Mouse (Mus musculus) heart, embryonic 13.5 days (tissue): ENCODE measurements around the gene Oosp1. TPM values are rescaled to one million over a fixed set of nuclear protein-coding genes. Genes with fewer than 3 reads are reported as not detected.

Source experiments
- ATAC-seq: fragments of 200-750 bp; cut with Nextera tagmentation; 2 replicates; pipeline ENCODE4 v1.8.0; 2017; ENCODE audit warnings: moderate TSS enrichment; ENCODE audit not compliant: insufficient number of reproducible peaks, low FRiP score, low TSS enrichment; ENCODE audit errors: extremely low read depth
- H3K27ac ChIP-seq: fragments of 300-500 bp; sonication (generic); replicated peaks from 2 replicates; pipeline ENCODE4 v1.5.1; 2015; ENCODE audit warnings: moderate library complexity, mild to moderate bottlenecking, inconsistent platforms
- H3K27me3 ChIP-seq: fragments of 300-500 bp; sonication (generic); replicated peaks from 2 replicates; pipeline ENCODE4 v1.6.1; 2015; ENCODE audit warnings: mild to moderate bottlenecking, inconsistent platforms
- H3K36me3 ChIP-seq: fragments of 300-500 bp; sonication (generic); 2 replicates; pipeline ENCODE4 v1.6.1; 2015; ENCODE audit warnings: mild to moderate bottlenecking, inconsistent platforms
- H3K4me1 ChIP-seq: fragments of 300-500 bp; sonication (generic); 2 replicates; pipeline ENCODE4 v1.6.1; 2015; ENCODE audit warnings: inconsistent platforms
- H3K4me2 ChIP-seq: fragments of 300-500 bp; sonication (generic); 2 replicates; pipeline ENCODE4 v1.6.1; 2015; ENCODE audit warnings: inconsistent platforms, mild to moderate bottlenecking, moderate library complexity
- H3K4me3 ChIP-seq: fragments of 300-500 bp; sonication (generic); 2 replicates; pipeline ENCODE4 v1.5.1; 2015; ENCODE audit warnings: moderate library complexity, mild to moderate bottlenecking, inconsistent platforms
- H3K9ac ChIP-seq: fragments of 300-500 bp; sonication (generic); 2 replicates; pipeline ENCODE4 v1.6.1; 2015; ENCODE audit warnings: inconsistent platforms, mild to moderate bottlenecking, moderate library complexity
- H3K9me3 ChIP-seq: fragments of 300-500 bp; sonication (generic); 2 replicates; pipeline ENCODE4 v1.6.1; 2016; ENCODE audit warnings: inconsistent platforms
- WGBS: fragments of 180-500 bp; shearing (Covaris S2); methylation state at CpG from one replicate; pipeline ENCODE4 v1.1.7; 2015; ENCODE audit warnings: mixed read lengths; 5-methylcytosine and 5-hydroxymethylcytosine counted together
- polyA plus RNA-seq: library from polyadenylated mRNA; unstranded; fragments of >200 nt; fragmentation: Nextera tagmentation; extraction: Ambion mirVana; gene quantifications from 2 replicates; pipeline ENCODE4 v1.2.1, GENCODE M21; 2015

Gene Oosp1
- polyA plus RNA-seq: not detected in 2 replicates

DNA sequence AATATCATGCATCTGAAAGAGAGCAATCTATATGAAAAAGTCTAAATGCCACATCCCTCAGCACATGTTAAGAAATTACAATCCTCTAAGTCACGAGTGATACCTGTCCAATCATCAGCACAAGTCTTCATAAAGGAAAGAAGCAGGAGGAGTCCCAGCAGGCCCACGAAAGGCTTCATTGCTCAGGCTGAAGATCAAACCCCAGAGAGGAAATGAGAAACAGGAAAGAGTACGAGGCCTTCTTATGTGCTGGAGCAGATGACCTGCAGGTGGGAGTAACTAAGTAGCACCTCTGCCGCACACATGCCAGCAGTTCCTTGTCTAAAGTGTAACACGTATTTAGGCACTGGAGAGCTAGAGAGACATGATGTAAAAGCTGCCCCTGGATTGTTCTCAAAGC is at the start of gene Oosp1:
Gene Oosp1 (minus strand): TSS at position 312 of the 400 bp plus-strand sequence.
- H3K4me1 ChIP-seq: no peaks in the 10 kb centered on the region
- H3K36me3 ChIP-seq: no peaks in the 10 kb centered on the region
- no peak for ATAC-seq
- H3K9ac ChIP-seq: no peak within 1 kb of the TSS
- no peak within 1 kb of the TSS for H3K4me2 ChIP-seq
- H3K9me3 ChIP-seq: no peaks in the 10 kb centered on the region
- no peak within 1 kb of the TSS for H3K4me3 ChIP-seq
- WGBS: 64% methylated on average over 5 of the region's 5 CpGs
- H3K27me3 ChIP-seq: no peaks in the 10 kb centered on the region
- H3K27ac ChIP-seq: no peak within 1 kb of the TSS

DNA sequence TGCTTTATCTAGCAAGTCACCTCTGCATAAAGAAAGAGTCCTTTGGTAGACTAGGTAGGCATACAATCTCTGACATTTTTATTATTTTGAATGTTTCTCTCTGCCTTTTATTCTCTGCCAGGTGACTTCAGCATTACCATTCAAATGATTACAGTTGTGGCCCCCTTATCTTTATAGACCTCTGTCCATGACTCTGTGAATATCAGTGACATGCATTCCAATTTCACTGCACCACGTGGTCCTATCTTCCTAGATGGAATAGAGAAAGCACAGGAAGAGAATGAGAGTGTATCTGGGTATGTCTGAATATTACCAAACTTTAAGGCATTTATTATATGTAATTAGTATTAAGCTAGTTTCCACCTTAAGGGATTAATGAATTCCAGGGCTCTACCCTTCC is 45.5 kb upstream of the Oosp1 start:
- no peaks in the 10 kb centered on the region for H3K4me1 ChIP-seq
- H3K27ac ChIP-seq: no peak overlapping the region
- no peak overlapping the region for H3K9ac ChIP-seq
- no peaks in the 10 kb centered on the region for H3K36me3 ChIP-seq
- 36% methylated on average over 1 of the region's 1 CpGs for WGBS
- ATAC-seq: no peak
- no peak overlapping the region for H3K4me3 ChIP-seq
- no peaks in the 10 kb centered on the region for H3K27me3 ChIP-seq
- H3K9me3 ChIP-seq: no peaks in the 10 kb centered on the region
- H3K4me2 ChIP-seq: no peak overlapping the region

DNA sequence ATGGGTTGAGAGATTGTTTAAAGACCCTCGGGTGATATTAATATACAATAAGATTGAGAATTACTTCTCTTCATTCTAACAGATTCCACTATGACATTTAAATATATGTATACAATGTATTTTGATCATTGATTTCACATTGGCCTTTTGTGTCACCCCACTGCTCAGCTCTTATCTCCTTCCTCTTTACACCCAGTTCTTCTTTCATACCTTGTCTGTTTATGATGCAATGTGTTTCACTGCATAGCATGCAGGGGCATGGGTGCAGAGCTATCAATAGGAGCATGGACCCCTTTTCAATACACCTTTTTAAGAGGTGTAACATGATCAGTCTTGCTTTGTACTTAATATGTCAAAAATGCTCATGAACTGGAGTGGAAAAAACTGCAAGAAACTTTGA is 39.3 kb upstream of the Oosp1 start:
- H3K4me3 ChIP-seq: no peak overlapping the region
- no peaks in the 10 kb centered on the region for H3K36me3 ChIP-seq
- no peak for ATAC-seq
- H3K4me1 ChIP-seq: no peaks in the 10 kb centered on the region
- H3K9me3 ChIP-seq: no peaks in the 10 kb centered on the region
- 68% methylated on average over 1 of the region's 1 CpGs for WGBS
- no peak overlapping the region for H3K4me2 ChIP-seq
- no peaks in the 10 kb centered on the region for H3K27me3 ChIP-seq
- no peak overlapping the region for H3K27ac ChIP-seq
- no peak overlapping the region for H3K9ac ChIP-seq

DNA sequence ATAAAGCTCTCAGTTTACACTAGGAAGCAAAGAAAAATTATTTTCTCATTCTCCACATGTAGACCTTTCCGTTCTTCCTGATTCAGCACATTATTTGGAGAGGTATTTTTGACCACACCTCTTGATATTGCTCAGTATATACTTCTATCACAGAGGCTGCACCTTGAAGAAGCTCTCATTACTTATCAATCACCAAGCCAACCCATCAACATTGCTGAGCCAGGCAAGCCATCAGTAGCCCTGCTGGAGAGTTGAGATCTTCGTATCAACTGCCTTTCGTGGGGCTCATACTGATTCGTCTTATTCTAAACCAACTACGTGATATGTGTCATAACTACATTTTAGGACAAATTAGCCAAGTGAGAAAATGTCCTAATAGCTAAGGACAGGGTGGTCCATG is 36.4 kb upstream of the Oosp1 start:
- no peak overlapping the region for H3K4me3 ChIP-seq
- WGBS: 73% methylated on average over 5 of the region's 5 CpGs
- H3K4me1 ChIP-seq: no peaks in the 10 kb centered on the region
- H3K4me2 ChIP-seq: no peak overlapping the region
- H3K9me3 ChIP-seq: no peaks in the 10 kb centered on the region
- no peak for ATAC-seq
- no peaks in the 10 kb centered on the region for H3K27me3 ChIP-seq
- H3K36me3 ChIP-seq: no peaks in the 10 kb centered on the region
- no peak overlapping the region for H3K27ac ChIP-seq
- no peak overlapping the region for H3K9ac ChIP-seq

DNA sequence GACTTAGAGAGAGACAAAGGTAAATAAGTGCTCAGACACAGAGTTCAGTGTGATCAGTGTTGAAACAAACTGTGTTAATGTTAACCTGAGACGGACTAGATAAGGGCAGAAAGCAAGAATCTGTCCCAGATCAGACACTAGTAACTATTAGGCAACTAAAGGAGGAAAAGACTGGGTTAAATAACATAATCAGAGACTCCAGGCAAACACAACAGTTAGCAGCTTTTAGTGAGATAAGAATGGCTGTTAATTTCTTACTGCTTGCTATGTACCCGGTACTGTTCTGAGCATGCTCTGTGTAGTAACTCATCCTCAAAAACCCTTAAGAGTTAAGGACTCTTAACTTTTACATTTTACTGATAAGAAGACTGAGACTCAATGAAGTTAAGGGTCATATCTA is 35.0 kb upstream of the Oosp1 start:
- Histone ChIP-seq H3K36me3 (no peaks in the 10 kb centered on the region), H3K4me2 (no peak overlapping the region), H3K9me3 (no peaks in the 10 kb centered on the region), H3K27ac (no peak overlapping the region), H3K4me3 (no peak overlapping the region), H3K4me1 (no peaks in the 10 kb centered on the region), H3K27me3 (no peaks in the 10 kb centered on the region), H3K9ac (no peak overlapping the region)
- WGBS: 49% methylated on average over 2 of the region's 2 CpGs
- ATAC-seq: no peak

DNA sequence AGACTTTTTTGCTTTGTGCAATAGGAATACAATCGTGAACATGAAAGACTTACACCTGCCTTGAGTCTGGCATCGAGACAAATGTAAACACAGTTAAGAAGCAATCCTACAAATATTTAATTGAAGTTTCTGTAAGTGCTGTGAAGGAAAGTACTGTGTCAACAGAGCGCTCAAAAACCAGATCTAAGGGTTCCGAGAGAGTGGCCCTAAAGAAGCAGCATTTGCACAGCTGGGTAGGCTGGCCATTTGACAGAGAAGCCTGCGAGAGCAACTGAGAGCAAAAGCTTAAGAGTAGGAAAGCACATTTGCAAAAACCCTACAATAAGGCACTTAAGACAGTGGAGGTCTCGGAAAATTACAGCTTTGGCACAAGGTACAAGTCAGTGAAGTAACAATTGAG is 33.3 kb upstream of the Oosp1 start:
- WGBS: 72% methylated on average over 6 of the region's 6 CpGs
- Histone ChIP-seq H3K36me3 (no peaks in the 10 kb centered on the region), H3K27ac (no peak overlapping the region), H3K27me3 (no peaks in the 10 kb centered on the region), H3K4me1 (no peaks in the 10 kb centered on the region), H3K9ac (no peak overlapping the region), H3K4me2 (no peak overlapping the region), H3K9me3 (no peaks in the 10 kb centered on the region), H3K4me3 (no peak overlapping the region)
- ATAC-seq: no peak

DNA sequence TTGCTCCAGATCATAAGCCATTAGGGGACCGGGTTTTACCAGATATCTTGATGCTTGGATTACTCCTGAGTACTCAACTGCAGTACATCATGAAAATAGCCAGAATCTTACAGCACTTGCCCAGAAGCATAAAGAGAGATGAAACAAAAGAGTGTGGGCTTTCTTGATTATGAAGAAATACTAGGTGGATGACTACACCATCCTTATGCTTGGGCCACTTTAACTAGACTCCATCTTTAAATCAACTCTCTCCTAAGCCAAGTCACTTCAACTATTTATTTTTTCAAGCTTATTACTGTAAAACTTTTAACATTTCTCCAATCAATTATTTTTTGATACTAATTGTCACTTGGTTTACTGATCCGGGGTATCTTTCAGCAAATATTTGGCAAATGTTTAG is 32.9 kb upstream of the Oosp1 start:
- H3K27me3 ChIP-seq: no peaks in the 10 kb centered on the region
- no peak overlapping the region for H3K27ac ChIP-seq
- H3K9ac ChIP-seq: no peak overlapping the region
- H3K4me1 ChIP-seq: no peaks in the 10 kb centered on the region
- no peak overlapping the region for H3K4me2 ChIP-seq
- WGBS: 64% methylated on average over 2 of the region's 2 CpGs
- H3K9me3 ChIP-seq: no peaks in the 10 kb centered on the region
- H3K36me3 ChIP-seq: no peaks in the 10 kb centered on the region
- no peak overlapping the region for H3K4me3 ChIP-seq
- no peak for ATAC-seq

DNA sequence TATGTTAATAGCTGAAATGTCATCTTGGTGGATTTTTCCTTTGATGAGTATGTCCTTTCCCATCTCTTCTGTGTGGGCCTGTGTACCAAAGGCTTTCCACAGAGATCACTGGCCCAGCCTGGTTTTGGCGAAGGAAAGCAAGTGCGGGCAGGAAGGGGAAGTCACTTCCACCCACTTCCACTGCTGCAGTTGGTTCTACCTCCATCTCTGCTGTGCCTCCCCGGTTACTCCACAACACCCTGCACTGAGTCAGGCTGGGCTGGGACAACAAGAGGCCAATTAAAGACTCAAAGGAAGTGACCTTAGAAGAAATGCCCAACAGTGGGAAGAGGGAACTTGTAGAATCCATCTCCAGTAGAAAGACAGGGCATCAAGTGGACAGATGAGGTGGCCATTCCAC is 29.1 kb upstream of the Oosp1 start:
- WGBS: 72% methylated on average over 3 of the region's 3 CpGs
- Histone ChIP-seq H3K9ac (no peak overlapping the region), H3K27me3 (no peaks in the 10 kb centered on the region), H3K4me1 (no peaks in the 10 kb centered on the region), H3K27ac (no peak overlapping the region), H3K36me3 (no peaks in the 10 kb centered on the region), H3K4me3 (no peak overlapping the region), H3K9me3 (no peaks in the 10 kb centered on the region), H3K4me2 (no peak overlapping the region)
- no peak for ATAC-seq

DNA sequence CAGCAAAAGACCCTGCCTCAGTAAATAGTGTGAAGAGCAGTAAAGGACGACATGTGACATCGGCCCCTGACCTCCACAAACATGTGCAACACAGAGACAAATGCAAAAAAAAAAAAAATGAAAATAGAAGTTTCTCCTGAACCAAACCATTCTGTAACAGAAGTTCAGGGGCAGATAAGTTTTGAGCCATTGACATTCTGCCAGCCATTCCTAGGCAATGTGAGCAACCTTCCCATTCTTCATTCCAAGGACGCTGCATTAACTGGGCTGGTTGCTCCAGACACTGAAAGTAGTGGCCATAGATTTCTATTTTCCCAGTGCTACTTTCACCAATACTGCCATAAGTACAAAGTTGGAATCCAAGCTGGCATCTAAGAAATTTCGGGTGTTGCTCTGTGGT is 21.5 kb upstream of the Oosp1 start:
- Histone ChIP-seq H3K27me3 (no peaks in the 10 kb centered on the region), H3K27ac (no peak overlapping the region), H3K4me2 (no peak overlapping the region), H3K36me3 (no peaks in the 10 kb centered on the region), H3K9ac (no peak overlapping the region), H3K4me1 (no peaks in the 10 kb centered on the region), H3K4me3 (no peak overlapping the region), H3K9me3 (no peaks in the 10 kb centered on the region)
- no peak for ATAC-seq
- 64% methylated on average over 4 of the region's 4 CpGs for WGBS

DNA sequence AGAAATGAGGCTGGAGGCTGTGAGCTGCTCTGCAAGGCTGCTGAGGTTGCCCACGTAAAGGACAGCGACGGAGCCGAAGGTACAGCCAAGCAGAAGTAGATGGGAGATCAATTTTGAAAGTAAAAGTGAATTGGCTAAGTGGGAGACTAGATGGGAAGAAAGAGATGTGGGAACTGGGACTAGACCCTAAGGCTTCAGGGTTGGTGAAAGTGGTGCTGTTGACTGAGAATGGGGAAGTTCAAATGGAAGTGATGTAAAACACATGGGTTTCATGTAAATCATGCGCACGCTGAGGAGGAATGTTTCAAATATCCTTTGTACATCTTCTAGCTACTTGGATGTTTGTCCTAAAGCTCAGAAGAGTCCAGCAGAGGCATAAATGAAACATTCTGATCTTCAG is 7.4 kb upstream of the Oosp1 start:
- H3K9me3 ChIP-seq: no peaks in the 10 kb centered on the region
- WGBS: 90% methylated on average over 6 of the region's 6 CpGs

DNA sequence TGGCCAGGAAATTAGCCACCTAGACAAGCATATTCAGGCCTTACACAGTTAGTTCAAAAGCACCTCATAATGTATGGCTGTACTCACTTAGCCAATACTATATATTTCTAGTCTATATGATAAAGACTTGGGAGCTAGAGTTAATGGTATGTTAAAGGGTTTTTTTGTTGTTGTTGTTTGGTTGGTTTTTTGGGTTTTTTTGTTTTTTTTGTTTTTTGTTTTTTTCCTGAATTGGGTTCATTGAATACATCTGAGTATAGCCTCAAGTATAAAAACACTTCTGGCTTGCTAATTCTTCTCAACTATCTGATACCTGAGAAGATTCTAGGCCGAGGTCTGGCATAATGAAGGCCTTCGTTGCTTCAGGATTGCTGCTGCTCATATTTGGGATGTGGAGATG is 5.8 kb upstream of the Oosp1 start, which contains the start of gene Oosp3:
Gene Oosp3 (plus strand): TSS at position 301 of the 400 bp plus-strand sequence.
- Histone ChIP-seq H3K4me3 (no peak within 1 kb of the TSS), H3K4me2 (no peak within 1 kb of the TSS), H3K27me3 (no peaks in the 10 kb centered on the region), H3K36me3 (no peaks in the 10 kb centered on the region), H3K9me3 (no peaks in the 10 kb centered on the region), H3K4me1 (no peaks in the 10 kb centered on the region), H3K27ac (no peak within 1 kb of the TSS), H3K9ac (no peak within 1 kb of the TSS)
- WGBS: 76% methylated on average over 2 of the region's 2 CpGs
- ATAC-seq: no peak

More for the DNA sequence above, 7.4 kb upstream of the Oosp1 start:
- no peaks in the 10 kb centered on the region for H3K36me3 ChIP-seq
- H3K27me3 ChIP-seq: no peaks in the 10 kb centered on the region
- no peak overlapping the region for H3K27ac ChIP-seq
- H3K4me1 ChIP-seq: no peaks in the 10 kb centered on the region
- no peak for ATAC-seq
- no peak overlapping the region for H3K4me2 ChIP-seq
- H3K9ac ChIP-seq: no peak overlapping the region
- H3K4me3 ChIP-seq: no peak overlapping the region

DNA sequence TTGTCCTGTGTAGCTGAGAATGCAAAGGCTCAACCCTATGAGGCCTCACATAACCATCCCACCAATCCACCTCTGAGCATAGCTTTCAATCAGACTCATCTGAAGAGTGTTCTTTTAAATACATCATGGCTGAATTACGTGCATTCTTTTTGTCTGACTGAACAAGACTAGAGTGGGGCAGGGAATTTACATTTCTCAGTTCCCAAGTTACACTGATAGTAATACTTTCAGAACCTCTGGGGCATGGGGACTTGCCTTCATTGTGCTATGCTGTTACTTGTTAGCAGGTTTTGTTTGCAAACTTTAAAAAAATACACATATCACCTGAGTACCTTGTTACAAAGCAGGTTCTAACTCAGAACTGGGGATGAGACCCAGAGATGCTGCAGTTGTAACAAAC is 504 bp upstream of the Oosp1 start:
- Histone ChIP-seq H3K27me3 (no peaks in the 10 kb centered on the region), H3K27ac (no peak overlapping the region), H3K9ac (no peak overlapping the region), H3K36me3 (no peaks in the 10 kb centered on the region), H3K4me1 (no peaks in the 10 kb centered on the region), H3K4me2 (no peak overlapping the region), H3K4me3 (no peak overlapping the region), H3K9me3 (no peaks in the 10 kb centered on the region)
- WGBS: 53% methylated on average over 1 of the region's 1 CpGs
- ATAC-seq: no peak

DNA sequence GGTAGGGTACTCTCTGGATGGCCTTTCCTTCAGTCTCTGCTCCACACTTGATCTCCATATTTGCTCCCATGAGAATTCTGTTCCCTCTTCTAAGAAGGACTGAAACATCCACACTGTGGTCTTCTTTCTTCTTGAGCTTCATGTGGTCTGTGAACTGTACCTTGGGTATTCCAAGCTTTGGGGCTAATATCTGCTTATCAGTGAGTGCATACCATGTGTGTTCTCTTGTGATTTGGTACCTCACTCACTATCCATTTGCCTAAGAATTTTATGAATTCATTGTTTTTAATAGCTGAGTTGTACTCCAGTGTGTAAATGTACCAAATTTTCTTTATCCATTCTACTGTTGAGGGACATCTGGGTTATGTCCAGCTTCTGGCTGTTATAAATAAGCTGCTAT is 29.4 kb downstream of the Oosp1 start:
- no peaks in the 10 kb centered on the region for H3K4me1 ChIP-seq
- H3K9ac ChIP-seq: no peak overlapping the region
- H3K9me3 ChIP-seq: no peaks in the 10 kb centered on the region
- no peaks in the 10 kb centered on the region for H3K27me3 ChIP-seq
- no peaks in the 10 kb centered on the region for H3K36me3 ChIP-seq
- no peak overlapping the region for H3K4me3 ChIP-seq
- H3K4me2 ChIP-seq: no peak overlapping the region
- no peak for ATAC-seq
- H3K27ac ChIP-seq: no peak overlapping the region
